Mouse (Mus musculus) midbrain, embryonic 14.5 days (tissue): ENCODE results near the gene Olig2. TPM values are rescaled to one million over a fixed set of nuclear protein-coding genes. Genes with fewer than 3 reads are reported as not detected.

ENCODE experiments used
- ATAC-seq: fragments of 200-750 bp; cut with Nextera tagmentation; 2 replicates; pipeline ENCODE4 v1.8.0; 2017; ENCODE audit warnings: moderate number of reproducible peaks, moderate library complexity; ENCODE audit not compliant: low FRiP score, low TSS enrichment
- DNase-seq: peaks from one replicate; pipeline ENCODE4 v3.0.0-alpha.2; 2015
- H3K27ac ChIP-seq: fragments of 300-500 bp; sonication (generic); replicated peaks from 2 replicates; pipeline ENCODE4 v1.5.1; 2014; ENCODE audit warnings: mild to moderate bottlenecking, low read depth, low read length, moderate library complexity
- H3K27me3 ChIP-seq: fragments of 300-500 bp; sonication (generic); 2 replicates; pipeline ENCODE4 v1.6.1; 2014; ENCODE audit warnings: low read length, control low read depth, mixed read lengths; ENCODE audit not compliant: control insufficient read depth, insufficient read depth
- H3K36me3 ChIP-seq: fragments of 300-500 bp; sonication (generic); 2 replicates; pipeline ENCODE4 v1.6.1; 2014; ENCODE audit warnings: low read length, control low read depth; ENCODE audit not compliant: control insufficient read depth, insufficient read depth
- H3K4me1 ChIP-seq: fragments of 300-500 bp; sonication (generic); 2 replicates; pipeline ENCODE4 v1.6.1; 2014; ENCODE audit warnings: mild to moderate bottlenecking, antibody characterized with exemption, low read length, control low read depth; ENCODE audit not compliant: control insufficient read depth, insufficient read depth
- H3K4me2 ChIP-seq: fragments of 300-500 bp; sonication (generic); 2 replicates; pipeline ENCODE4 v1.6.1; 2014; ENCODE audit warnings: mild to moderate bottlenecking, low read length, moderate library complexity
- H3K4me3 ChIP-seq: fragments of 300-500 bp; sonication (generic); replicated peaks from 2 replicates; pipeline ENCODE4 v1.5.1; 2014; ENCODE audit warnings: low read depth, low read length
- H3K9ac ChIP-seq: fragments of 300-500 bp; sonication (generic); replicated peaks from 2 replicates; pipeline ENCODE4 v1.6.1; 2014; ENCODE audit warnings: mild to moderate bottlenecking, low read length, moderate library complexity
- H3K9me3 ChIP-seq: fragments of 300-500 bp; sonication (generic); 2 replicates; pipeline ENCODE4 v1.6.1; 2016; ENCODE audit warnings: low read length, control low read depth, mixed read lengths; ENCODE audit not compliant: control insufficient read depth
- WGBS: fragments of 180-500 bp; shearing (Covaris S2); extraction: QIAGEN DNeasy Blood & Tissue Kit; methylation state at CpG from one replicate; pipeline ENCODE4 v1.1.7; 2014; 5-methylcytosine and 5-hydroxymethylcytosine counted together
- polyA plus RNA-seq: library from polyadenylated mRNA; unstranded; fragments of >200 nt; fragmentation: Nextera tagmentation; extraction: Ambion mirVana; gene quantifications from 2 replicates; pipeline ENCODE4 v1.2.1, GENCODE M21; 2014

The Olig2 gene
- polyA plus RNA-seq: 5.6 and 7.8 TPM in 2 replicates

DNA sequence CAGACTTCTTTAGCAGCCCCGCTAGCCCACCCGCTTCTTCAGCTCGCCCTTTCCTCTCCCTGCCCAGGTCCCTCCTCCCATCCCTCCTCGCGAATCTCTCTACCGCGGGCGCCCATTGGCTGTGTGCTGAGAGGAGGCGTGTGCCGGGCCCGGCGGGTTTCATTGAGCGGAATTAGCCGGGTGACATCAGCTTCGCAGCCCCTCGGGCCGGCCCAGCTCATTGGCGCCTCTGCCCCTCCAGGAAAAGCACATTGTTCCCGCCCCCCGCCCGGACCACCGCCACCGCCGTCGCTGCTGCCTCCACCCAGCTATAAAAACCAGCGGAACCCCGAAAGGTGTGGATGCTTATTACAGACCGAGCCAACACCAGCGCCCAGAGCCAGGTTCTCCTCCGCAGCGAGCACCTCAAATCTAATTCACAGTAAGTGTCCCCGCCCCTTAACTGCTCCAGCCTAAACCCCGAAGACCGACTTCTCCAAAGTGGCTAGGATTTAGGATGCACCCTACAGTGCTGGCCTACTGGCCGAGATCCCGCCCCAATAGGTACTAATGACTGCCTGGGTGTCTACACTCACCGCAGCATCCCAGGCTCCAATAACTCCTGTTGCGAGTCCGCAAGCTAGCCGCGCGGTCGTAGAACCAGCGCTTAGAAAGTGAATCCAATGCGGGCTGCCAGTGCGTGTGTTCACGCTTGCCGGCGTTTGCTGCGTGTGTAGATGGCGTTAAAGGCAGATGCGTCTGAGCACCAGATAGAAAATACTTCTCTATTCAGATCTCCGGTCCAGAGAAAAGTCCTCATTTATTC lies at the start of gene Olig2:
Gene Olig2 (plus strand): TSS at position 225 of the 805 bp plus-strand sequence.
- Histone ChIP-seq H3K4me1 (peaks cover 23% of the 10 kb centered on the region), H3K9me3 (no peaks in the 10 kb centered on the region), H3K27ac (no peak within 1 kb of the TSS), H3K36me3 (no peaks in the 10 kb centered on the region), H3K9ac (peak within 1 kb of the TSS; percentile 20; the same call in 1 of the 2 replicates), H3K4me2 (peak within 1 kb of the TSS; percentile 49), H3K4me3 (peak within 1 kb of the TSS; percentile 28), H3K27me3 (peaks cover 98% of the 10 kb centered on the region)
- peak; percentile 79; the same call in 1 of the 2 replicates for ATAC-seq
- DNase-seq: peak; percentile 79
- WGBS: under 1% methylated on average over 53 of the region's 53 CpGs

DNA sequence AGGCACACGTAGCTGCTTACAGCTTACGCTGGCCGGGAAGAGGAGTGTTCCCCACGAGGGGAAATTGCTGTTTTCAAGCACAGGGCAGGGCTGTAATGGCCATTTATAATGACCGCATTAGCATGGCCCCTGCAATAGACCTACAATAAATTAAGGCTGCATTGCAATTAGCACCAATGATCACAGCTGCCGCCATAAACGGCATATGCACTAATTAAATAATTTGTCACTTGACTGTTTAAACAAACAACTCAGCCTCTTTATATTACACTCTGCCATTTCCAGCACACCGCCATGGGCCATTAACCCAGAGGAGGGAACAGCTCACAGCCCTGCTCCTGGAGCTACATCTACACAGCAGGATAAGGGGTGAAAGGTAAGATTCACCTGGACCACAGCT lies 49.4 kb upstream of the Olig2 start:
- Histone ChIP-seq H3K27me3 (peaks cover 37% of the 10 kb centered on the region), H3K9ac (no peak overlapping the region), H3K4me3 (no peak overlapping the region), H3K4me2 (no peak overlapping the region), H3K27ac (no peak overlapping the region), H3K36me3 (no peaks in the 10 kb centered on the region), H3K4me1 (peaks cover 9% of the 10 kb centered on the region; the same call in 1 of the 2 replicates), H3K9me3 (no peaks in the 10 kb centered on the region)
- ATAC-seq (no peak), DNase-seq (no peak)
- WGBS: 76% methylated on average over 8 of the region's 8 CpGs

DNA sequence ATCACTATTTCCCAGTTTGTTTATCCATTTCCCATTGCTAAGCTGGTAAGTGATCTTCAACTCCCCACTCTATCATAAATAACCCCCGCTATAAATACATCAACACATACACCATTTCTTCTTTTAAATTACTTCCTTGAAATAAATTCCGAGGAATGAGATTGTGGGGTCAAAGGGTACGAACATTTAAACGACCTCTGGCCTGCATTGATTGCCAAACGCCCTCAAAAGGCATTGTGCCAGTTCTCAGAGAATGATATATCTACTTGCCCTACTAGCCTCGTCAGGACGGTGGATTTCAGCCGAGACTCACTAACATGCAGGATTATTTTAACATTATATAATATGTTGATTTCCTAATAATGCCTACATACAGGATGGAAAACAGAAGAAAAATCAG lies 38.2 kb upstream of the Olig2 start:
- H3K4me2 ChIP-seq: no peak overlapping the region
- no peak overlapping the region for H3K4me3 ChIP-seq
- H3K4me1 ChIP-seq: no peaks in the 10 kb centered on the region
- H3K9me3 ChIP-seq: no peaks in the 10 kb centered on the region
- H3K27me3 ChIP-seq: peaks cover 9% of the 10 kb centered on the region; the same call in 1 of the 2 replicates
- DNase-seq (no peak), ATAC-seq (no peak)
- H3K27ac ChIP-seq: no peak overlapping the region
- no peaks in the 10 kb centered on the region for H3K36me3 ChIP-seq
- WGBS: 72% methylated on average over 8 of the region's 8 CpGs
- no peak overlapping the region for H3K9ac ChIP-seq

DNA sequence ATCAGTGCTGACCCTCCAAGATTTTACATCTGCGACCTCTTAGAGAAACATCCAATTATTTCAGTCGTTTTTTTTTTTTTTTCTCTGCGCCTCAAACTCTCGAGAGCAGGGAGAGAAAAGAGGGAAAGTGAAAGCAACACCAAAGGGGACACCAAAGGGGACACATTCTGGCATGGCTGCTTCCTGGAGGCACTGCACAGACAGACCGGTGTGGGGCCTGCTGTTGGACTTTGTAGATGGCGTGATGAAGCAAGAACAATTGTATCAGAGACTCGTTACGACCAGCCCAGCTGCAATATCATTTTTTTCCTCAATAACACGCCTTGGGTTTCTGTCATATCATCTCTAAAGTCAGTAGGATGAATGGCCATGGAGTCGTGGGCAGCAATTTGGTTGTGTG lies 37.6 kb upstream of the Olig2 start:
- Histone ChIP-seq H3K4me3 (no peak overlapping the region), H3K4me2 (no peak overlapping the region), H3K27me3 (peaks cover 9% of the 10 kb centered on the region; the same call in 1 of the 2 replicates), H3K27ac (no peak overlapping the region), H3K36me3 (no peaks in the 10 kb centered on the region), H3K9ac (no peak overlapping the region), H3K9me3 (no peaks in the 10 kb centered on the region), H3K4me1 (0 out of 2 replicates have a peak, but pooled peaks cover 4% of the 10 kb centered on the region)
- no peak for DNase-seq
- ATAC-seq: no peak
- 82% methylated on average over 10 of the region's 10 CpGs for WGBS

DNA sequence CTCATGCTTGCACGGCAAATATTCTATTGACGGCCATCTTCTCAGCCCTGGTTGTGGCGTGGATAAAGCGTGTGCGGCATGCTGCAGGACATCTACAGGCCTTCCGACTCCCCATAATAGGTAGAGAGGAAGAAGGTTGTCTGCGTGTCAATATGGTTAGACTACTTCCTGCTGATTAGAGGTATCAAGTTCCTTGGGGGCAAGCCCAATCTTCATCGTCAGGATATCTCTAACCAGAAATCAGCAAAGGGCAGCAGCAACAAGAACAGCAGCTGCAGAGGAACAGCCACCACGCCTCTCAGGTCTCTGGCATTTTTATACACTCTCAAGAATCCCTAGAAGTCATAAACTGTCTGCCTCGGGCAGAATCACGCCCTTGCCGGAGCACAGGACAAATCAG lies 37.0 kb upstream of the Olig2 start:
- Histone ChIP-seq H3K9ac (no peak overlapping the region), H3K4me2 (no peak overlapping the region), H3K9me3 (no peaks in the 10 kb centered on the region), H3K27me3 (peaks cover 9% of the 10 kb centered on the region; the same call in 1 of the 2 replicates), H3K4me1 (0 out of 2 replicates have a peak, but pooled peaks cover 7% of the 10 kb centered on the region), H3K36me3 (no peaks in the 10 kb centered on the region), H3K4me3 (no peak overlapping the region), H3K27ac (no peak overlapping the region)
- ATAC-seq (no peak), DNase-seq (no peak)
- whole genome bisulfite sequencing: 94% methylated on average over 12 of the region's 12 CpGs

DNA sequence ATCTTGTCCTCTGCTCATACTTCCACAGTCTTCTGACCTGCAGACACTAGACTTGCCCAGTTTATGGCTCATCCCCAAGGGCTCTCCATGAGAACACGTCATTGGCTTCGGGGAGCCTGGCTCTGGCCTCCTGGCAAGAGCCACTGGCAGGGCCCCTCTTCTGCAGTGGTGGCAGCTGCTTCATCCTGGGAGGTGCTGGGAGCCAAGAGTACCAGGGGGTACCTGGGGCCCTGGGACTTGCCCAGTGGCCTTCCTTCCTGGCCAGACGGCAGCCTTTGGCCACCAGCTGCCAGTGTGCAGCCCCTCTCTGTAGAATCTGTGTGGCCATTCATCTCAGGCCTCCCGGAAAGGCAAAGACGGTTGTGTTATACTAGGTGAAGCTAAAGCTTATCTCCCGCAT lies 34.0 kb upstream of the Olig2 start:
- no peaks in the 10 kb centered on the region for H3K9me3 ChIP-seq
- WGBS: 67% methylated on average over 6 of the region's 6 CpGs
- H3K27ac ChIP-seq: no peak overlapping the region
- no peaks in the 10 kb centered on the region for H3K36me3 ChIP-seq
- no peak overlapping the region for H3K9ac ChIP-seq
- no peak overlapping the region for H3K4me3 ChIP-seq
- peaks cover 9% of the 10 kb centered on the region; the same call in 1 of the 2 replicates for H3K27me3 ChIP-seq
- ATAC-seq (no peak), DNase-seq (no peak)
- H3K4me2 ChIP-seq: no peak overlapping the region
- H3K4me1 ChIP-seq: 0 out of 2 replicates have a peak, but pooled peaks cover 7% of the 10 kb centered on the region

DNA sequence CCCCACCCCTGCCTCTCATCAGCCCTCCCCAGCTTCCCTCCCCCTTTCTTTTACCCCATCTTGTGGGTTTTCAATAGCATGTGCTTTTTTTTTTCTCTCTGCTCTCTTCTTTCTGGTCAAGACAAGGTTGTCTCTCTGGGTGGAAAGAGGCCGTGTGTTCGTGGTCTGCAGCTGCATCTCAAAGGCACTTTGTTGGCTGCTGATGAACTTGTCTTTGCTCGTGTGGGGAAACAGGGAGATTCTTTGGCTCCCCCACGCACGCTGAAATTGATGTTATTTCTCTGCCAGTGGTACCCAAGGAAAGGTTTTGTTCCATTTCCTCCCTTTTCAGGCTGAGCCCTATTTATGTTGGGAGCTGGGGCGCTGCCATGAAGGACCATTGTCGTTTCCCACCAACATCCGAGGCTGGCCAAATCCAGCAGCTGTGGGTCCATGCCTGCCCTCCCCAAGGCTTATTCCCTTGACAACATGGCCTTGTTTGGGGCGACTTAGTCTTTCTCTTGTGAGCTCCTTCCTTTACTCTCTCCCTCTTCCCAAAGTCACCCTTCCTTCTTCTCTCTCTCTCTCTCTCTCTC lies 33.5 kb upstream of the Olig2 start:
- H3K4me3 ChIP-seq: no peak overlapping the region
- H3K4me2 ChIP-seq: no peak overlapping the region
- 0 out of 2 replicates have a peak, but pooled peaks cover 7% of the 10 kb centered on the region for H3K4me1 ChIP-seq
- peaks cover 9% of the 10 kb centered on the region; the same call in 1 of the 2 replicates for H3K27me3 ChIP-seq
- H3K36me3 ChIP-seq: no peaks in the 10 kb centered on the region
- WGBS: 67% methylated on average over 9 of the region's 9 CpGs
- H3K9me3 ChIP-seq: no peaks in the 10 kb centered on the region
- no peak for ATAC-seq
- H3K27ac ChIP-seq: no peak overlapping the region
- DNase-seq: peak; percentile 48
- no peak overlapping the region for H3K9ac ChIP-seq

DNA sequence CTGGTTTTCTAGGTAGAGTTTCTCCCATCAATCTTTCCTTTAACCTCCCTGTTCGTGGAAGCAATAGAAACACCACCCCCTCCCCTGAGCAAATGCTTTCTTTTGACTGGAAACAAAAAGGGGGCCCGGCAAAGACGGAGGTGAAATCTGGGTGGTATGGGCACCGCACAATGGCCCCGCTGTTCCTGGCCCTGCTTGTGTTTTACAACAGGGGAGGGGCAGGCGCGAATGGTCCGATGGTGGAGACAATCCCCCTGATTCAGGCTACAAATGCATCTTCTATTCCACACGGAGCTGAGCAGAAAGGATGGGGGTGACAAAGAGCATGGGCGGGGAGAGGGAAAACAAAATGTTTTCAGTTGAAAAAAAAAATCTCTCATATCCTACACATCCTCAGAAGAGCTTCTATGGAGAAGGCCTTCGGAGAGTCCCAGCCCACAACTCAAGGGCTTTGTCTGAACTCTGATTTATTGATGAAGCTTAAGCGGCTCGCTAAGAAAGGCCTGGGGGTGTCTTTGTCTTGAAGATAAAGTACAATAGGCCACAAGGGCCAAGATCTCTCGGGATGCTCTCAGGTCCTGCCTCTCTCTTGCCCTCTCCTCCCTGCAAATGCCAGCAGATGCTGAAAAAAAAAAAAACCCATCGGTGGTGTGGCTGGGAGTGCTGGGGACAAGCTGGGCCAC lies 32.4 kb upstream of the Olig2 start:
- no peaks in the 10 kb centered on the region for H3K36me3 ChIP-seq
- H3K4me1 ChIP-seq: 0 out of 2 replicates have a peak, but pooled peaks cover 7% of the 10 kb centered on the region
- peak overlapping the region; percentile 9 for H3K4me2 ChIP-seq
- no peak overlapping the region for H3K27ac ChIP-seq
- H3K27me3 ChIP-seq: peaks cover 9% of the 10 kb centered on the region; the same call in 1 of the 2 replicates
- DNase-seq (peak; percentile 55), ATAC-seq (peak; percentile 50; the same call in 1 of the 2 replicates)
- H3K9ac ChIP-seq: no peak overlapping the region
- H3K9me3 ChIP-seq: no peaks in the 10 kb centered on the region
- WGBS: 4% methylated on average over 15 of the region's 15 CpGs
- no peak overlapping the region for H3K4me3 ChIP-seq
